Mouse (Mus musculus) T-helper 2 cell (primary cell): ENCODE results near the gene Parvb.

Experiments used
- in situ Hi-C: fragments of 300-600 bp; cut with MboI, MseI; formaldehyde crosslinking; loops from one replicate; pipeline ENCODE4 v1.15.1; 2025; ENCODE audit warnings: high pct_unique_total_duplicates

Parvb gene

GRCm38 (mm10) chr15:84217969-84218782 is 13.7 kb upstream of the Parvb start:
- in situ Hi-C loops, result no loop called here

GRCm38 (mm10) chr15:84218783-84219271 is 13.0 kb upstream of the Parvb start:
- in situ Hi-C loops, result no loop called here

- in situ Hi-C loops, result loop anchor here (10.0 kb wide), 1 partner anchor 1823 kb away; no protein-coding TSS in a partner anchor
Measured at GRCm38 (mm10) chr15:84221539-84221938, 10.3 kb upstream of the Parvb start.

GRCm38 (mm10) chr15:84223423-84223822 is 8.4 kb upstream of the Parvb start:
- in situ Hi-C loops, result loop anchor here (10.0 kb wide), 1 partner anchor 1821 kb away; no protein-coding TSS in a partner anchor

- in situ Hi-C loops, result loop anchor here (10.0 kb wide), 1 partner anchor 1820 kb away; no protein-coding TSS in a partner anchor
Measured at GRCm38 (mm10) chr15:84224779-84225178, 7.1 kb upstream of the Parvb start.

DNA sequence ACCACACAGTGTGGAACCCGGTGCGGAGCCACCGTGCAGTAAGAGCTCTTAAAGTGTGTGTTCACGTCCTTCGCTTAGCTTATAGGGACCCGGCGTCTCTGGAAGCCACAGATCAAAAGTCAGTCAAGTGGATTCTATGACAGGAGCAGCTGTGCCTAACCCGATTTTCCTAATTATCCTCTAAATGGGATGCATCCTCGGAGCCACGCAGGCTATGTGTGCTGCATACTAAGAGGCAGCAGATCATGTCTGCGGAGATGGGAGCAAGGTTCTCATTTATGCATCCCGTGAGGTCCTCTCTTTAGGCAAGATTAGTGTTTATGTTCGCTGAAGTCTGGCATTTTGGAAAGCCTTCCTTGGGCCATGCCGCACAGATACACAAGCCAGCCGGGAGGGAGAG is 4.9 kb upstream of the Parvb start:
- in situ Hi-C loops, result loop anchor here (10.0 kb wide), 1 partner anchor 1818 kb away; no protein-coding TSS in a partner anchor

GRCm38 (mm10) chr15:84230661-84231060 is 1.2 kb upstream of the Parvb start:
- in situ Hi-C loops, result no loop called here

DNA sequence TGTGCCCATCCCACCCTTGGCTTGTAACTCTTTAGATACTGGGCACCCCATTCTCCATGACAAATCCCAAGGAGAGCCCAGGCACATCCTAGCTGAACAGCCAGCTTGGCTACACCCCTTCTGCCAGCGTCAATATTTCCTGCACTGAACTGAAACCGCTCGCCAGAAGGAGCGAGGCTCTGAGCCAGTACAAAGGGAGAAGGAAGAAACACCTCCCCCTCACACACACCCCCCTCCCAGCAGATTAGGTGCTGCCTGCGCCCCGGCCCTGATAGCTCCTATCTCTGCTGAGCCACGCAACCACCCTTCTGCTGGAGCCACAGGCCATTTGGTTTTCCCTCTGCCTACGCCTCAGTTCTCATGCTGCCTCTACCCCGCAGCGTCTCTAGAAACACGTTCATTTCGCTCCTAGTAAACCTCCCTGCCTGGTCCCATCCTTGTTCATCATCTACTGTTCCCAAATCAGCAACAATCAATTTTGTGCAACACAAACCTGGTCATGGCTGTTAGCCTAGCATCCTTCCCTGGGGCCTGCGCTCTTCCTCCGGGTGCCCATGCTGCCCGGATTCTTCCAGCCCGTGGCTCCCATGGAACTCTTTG is 630 bp upstream of the Parvb start:
- in situ Hi-C loops, result no loop called here

GRCm38 (mm10) chr15:84232609-84233008 is 766 bp downstream of the Parvb start:
- in situ Hi-C loops, result no loop called here

GRCm38 (mm10) chr15:84234794-84235581 is 3.1 kb downstream of the Parvb start:
- in situ Hi-C loops, result no loop called here

- in situ Hi-C loops, result no loop called here
Measured at GRCm38 (mm10) chr15:84235646-84236045, 3.8 kb downstream of the Parvb start.

DNA sequence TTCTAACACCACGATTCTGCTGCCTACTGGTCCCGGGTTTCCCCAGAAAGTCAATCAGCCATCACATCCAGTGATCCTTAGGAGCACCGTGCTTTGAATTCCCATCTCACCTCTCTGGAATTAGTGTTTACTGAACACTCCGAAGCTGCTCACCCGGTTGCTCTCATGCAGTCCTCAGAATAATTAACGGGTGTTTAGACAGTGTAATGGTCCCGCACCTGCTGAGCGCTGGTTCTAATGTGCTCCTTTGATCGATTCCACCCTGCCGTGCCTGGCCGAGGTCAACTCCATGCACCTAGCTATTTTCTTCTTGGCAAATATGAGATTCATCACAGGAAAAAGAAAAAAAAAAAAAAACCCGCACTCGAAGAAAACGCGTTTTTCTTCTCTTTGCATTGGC is 6.7 kb downstream of the Parvb start:
- in situ Hi-C loops, result no loop called here

DNA sequence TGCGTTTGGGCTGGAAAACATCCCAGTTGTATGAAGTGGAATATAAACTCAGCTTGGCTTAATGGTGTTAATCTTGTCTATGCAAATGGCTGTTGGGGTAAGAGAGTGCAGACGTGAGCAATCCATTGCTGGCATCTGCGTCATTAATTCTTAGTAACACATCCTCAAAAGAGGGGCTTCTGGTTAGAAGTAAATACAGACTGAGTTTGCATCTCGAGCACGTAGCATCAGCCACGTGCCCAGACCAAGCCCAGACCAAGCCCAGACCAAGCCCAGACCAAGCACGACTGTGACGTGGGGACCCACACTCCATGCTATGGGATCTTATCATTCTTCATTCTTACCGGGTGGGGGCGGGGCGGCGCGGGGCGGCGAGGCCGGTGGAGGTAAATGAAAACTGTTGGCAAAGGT is 7.2 kb downstream of the Parvb start:
- in situ Hi-C loops, result no loop called here

DNA sequence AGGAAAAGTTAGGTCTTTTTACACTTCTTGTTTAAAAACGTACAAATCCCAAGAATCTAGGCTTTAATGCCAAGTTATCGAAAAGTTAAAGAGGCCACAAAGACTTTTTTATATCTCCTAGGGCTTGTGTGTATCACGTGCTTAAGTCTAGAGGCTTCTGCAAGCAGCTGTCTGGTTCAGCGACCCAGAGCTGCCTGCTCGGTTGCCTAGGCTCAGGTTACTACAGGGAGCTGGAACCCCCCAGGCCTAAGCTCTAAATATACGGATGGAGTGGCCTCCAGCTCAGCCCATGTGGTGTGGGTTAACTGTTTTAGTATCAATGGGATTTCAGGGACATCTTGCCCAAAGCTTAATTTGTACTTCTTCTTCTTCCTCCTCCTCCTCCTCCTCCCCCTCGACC is 9.7 kb downstream of the Parvb start:
- in situ Hi-C loops, result no loop called here

- in situ Hi-C loops, result no loop called here
Measured at GRCm38 (mm10) chr15:84245104-84245503, 13.3 kb downstream of the Parvb start.

- in situ Hi-C loops, result no loop called here
Measured at GRCm38 (mm10) chr15:84246195-84246594, 14.4 kb downstream of the Parvb start.

- in situ Hi-C loops, result no loop called here
Measured at GRCm38 (mm10) chr15:84247309-84247708, 15.5 kb downstream of the Parvb start.

DNA sequence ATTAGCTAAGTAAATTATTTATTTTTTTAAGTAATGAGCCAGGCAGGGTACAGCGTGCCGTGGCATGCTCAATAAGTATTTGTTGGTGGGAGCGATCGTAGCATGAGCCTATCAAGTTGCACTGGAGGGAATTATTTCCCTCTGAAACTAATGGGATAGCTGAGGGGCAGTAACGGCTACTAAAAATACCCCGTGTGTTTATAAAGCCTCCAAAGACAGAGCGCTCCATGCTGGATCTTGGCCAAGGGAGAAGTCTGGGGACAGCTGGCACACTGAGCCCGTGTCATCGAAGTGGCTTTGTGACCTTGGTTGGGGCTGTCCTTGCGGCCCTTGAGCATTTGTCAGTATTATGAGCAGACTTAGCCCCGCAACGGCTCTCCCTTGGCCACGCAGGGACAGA is 19.4 kb downstream of the Parvb start:
- in situ Hi-C loops, result no loop called here

- in situ Hi-C loops, result no loop called here
Measured at GRCm38 (mm10) chr15:84252645-84253044, 20.8 kb downstream of the Parvb start.

DNA sequence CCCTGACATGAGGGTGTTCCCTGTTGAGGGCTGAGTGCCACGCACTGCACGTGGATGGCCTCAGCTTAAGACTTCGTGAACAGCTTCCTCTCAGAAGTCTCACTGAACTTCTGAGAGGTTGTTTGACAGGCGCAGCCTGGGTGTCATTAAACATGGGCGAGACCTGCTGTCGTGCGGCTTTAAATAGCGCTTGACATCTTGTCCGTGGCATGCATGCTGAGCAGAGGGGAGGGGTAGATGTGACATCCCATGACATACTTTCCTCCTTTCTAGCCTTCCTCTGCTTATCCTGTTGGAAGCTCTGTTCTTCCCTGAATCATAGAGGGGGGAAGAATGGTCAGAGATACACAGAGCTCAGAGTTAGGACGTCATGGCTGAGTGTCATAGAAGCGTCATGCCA is 21.9 kb downstream of the Parvb start:
- in situ Hi-C loops, result no loop called here

DNA sequence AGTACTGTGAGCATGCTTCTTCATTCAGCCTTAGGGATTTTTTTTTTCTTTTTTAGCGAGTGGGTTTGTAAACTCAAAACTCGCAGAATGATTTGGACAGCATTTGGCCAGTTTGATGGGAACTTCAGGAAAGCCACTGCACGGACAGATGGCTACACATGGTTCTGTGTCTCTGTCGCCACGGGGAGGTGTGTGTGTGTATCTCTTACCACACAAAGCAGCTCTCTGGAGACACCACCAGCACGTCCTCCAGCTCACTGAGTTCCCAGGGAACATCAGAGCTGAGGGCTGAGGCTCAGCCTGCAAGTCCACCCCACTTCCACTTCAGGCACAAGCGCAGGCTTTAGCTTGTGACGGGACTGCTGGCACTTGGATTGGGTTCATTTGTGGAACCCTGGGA is 22.5 kb downstream of the Parvb start:
- in situ Hi-C loops, result no loop called here

- in situ Hi-C loops, result no loop called here
Measured at GRCm38 (mm10) chr15:84256254-84256850, 24.5 kb downstream of the Parvb start.
